Comparison of ENCODE assay signal across 14 mouse cellular contexts in the genomic region with DNA sequence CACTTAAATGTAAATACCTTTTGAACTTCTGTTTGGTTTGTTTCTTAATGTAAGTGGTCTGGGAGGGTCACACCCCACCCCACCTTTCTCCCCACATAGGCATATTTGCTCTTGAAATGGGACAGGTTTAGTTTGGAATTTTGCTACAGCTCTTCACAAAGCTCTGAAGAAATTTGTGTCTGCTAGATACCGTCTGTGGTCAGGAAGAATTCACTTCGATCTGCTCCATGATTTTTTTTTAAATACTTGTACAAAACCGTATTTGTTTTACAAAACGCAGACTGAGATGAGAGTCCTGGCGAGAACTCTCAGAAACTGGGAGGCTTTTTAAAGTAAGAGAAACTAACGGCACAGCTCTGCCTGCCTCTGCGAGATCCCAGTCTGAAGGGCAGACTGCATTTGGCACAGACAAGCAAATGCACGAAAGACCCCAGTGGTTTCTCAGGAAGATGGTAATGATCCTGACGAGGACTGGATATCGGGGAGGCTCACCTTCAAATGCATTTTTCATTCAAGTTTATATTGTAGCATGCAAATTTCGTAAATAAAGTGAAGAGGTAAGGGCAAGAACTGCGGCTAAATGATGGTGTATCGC.
DNase-seq lines count a peak whose midpoint lies in the region; ATAC-seq lines count a peak whose summit lies in the region.
"Had no signal": no experiment of that assay in that cellular context is flagged by ENCODE, and none has a peak within 500 bp of the region (broad histone marks: within the 10 kb centered on the region; RNA-seq: fewer than 3 reads in every experiment).

No protein-coding gene starts in this region.

- WGBS in hindbrain, embryonic 10.5 days = 54% methylated on average over 13 of the region's 13 CpGs
- 18% methylated on average over 13 of the region's 13 CpGs for WGBS in midbrain, embryonic 14.5 days

- no peaks in the 10 kb centered on the region for H3K36me3 ChIP-seq in hindbrain, embryonic 10.5 days
- H3K36me3 ChIP-seq in midbrain, embryonic 14.5 days (ENCODE audit: control insufficient read depth, insufficient read depth, low read length) = no peaks in the 10 kb centered on the region
- H3K36me3 ChIP-seq: limb, embryonic 15.5 days; stomach, embryonic 15.5 days had no signal

- peak overlapping the region; percentile 77 for H3K27ac ChIP-seq in hindbrain, embryonic 10.5 days
- H3K27ac ChIP-seq in midbrain, embryonic 14.5 days (replicated peaks; ENCODE audit: low read depth, low read length) = peak overlapping the region; percentile 50
- H3K27ac ChIP-seq: limb, embryonic 15.5 days; stomach, embryonic 15.5 days had no signal

- H3K9ac ChIP-seq in midbrain, embryonic 14.5 days (replicated peaks; ENCODE audit: low read length) = no peak overlapping the region
- H3K9ac ChIP-seq: limb, embryonic 15.5 days; stomach, embryonic 15.5 days had no signal

- peaks cover 42% of the 10 kb centered on the region for H3K4me1 ChIP-seq in hindbrain, embryonic 10.5 days (replicated peaks)
- no peaks in the 10 kb centered on the region; the same call in none of the 2 replicates for H3K4me1 ChIP-seq in midbrain, embryonic 14.5 days (ENCODE audit: control insufficient read depth, insufficient read depth, low read length)
- H3K4me1 ChIP-seq: limb, embryonic 15.5 days; stomach, embryonic 15.5 days had no signal

- ATAC-seq in midbrain, embryonic 14.5 days (ENCODE audit: low FRiP score, low TSS enrichment) = no peak

- peak overlapping the region; percentile 41 for H3K4me2 ChIP-seq in midbrain, embryonic 14.5 days (ENCODE audit: low read length)
- H3K4me2 ChIP-seq: limb, embryonic 15.5 days; stomach, embryonic 15.5 days had no signal

- peak; percentile 55 for DNase-seq in brain, adult 2 months (ENCODE audit: low read depth, low spot score)
- peak; percentile 63 to 76 for DNase-seq in cerebellum, postnatal 10 days
- DNase-seq in hindbrain, embryonic 10.5 days (ENCODE audit: low spot score) = no peak
- DNase-seq in midbrain, embryonic 14.5 days = peak; percentile 62
- DNase-seq in right cerebral cortex, postnatal 36 days (ENCODE audit: low spot score in 2 of 2) = no peak
- DNase-seq in spleen, adult 12 weeks (ENCODE audit: low spot score) = no peak
- DNase-seq in kidney, adult 9 months = no peak
- DNase-seq: heart, adult 11 months; heart, postnatal 10 days; kidney, adult 11 months; right cerebral cortex, adult 18-20 months; thymus, postnatal 36 days had no signal

- H3K4me3 ChIP-seq in hindbrain, embryonic 10.5 days = no peak overlapping the region
- no peak overlapping the region for H3K4me3 ChIP-seq in midbrain, embryonic 14.5 days (replicated peaks; ENCODE audit: low read depth, low read length)
- H3K4me3 ChIP-seq: limb, embryonic 15.5 days; stomach, embryonic 15.5 days had no signal

- H3K27me3 ChIP-seq in hindbrain, embryonic 10.5 days (ENCODE audit: insufficient read depth, poor library complexity, severe bottlenecking) = peaks cover 54% of the 10 kb centered on the region
- H3K27me3 ChIP-seq in midbrain, embryonic 14.5 days (ENCODE audit: control insufficient read depth, insufficient read depth, low read length) = peaks cover 24% of the 10 kb centered on the region
- H3K27me3 ChIP-seq: limb, embryonic 15.5 days; stomach, embryonic 15.5 days had no signal

- no peaks in the 10 kb centered on the region for H3K9me3 ChIP-seq in hindbrain, embryonic 10.5 days
- no peaks in the 10 kb centered on the region for H3K9me3 ChIP-seq in midbrain, embryonic 14.5 days (ENCODE audit: control insufficient read depth, low read length)
- H3K9me3 ChIP-seq: limb, embryonic 15.5 days; stomach, embryonic 15.5 days had no signal

Comparison
In these comparisons a context has a peak if more than half of its experiments do, and no peak if none do; other contexts are left out.
1. DNase-seq: peak in brain, adult 2 months (single experiment), cerebellum, postnatal 10 days (2 of 2) and midbrain, embryonic 14.5 days (single experiment); none in hindbrain, embryonic 10.5 days (single experiment), right cerebral cortex, postnatal 36 days (0 of 2), spleen, adult 12 weeks (single experiment) and kidney, adult 9 months (single experiment).